Mouse (Mus musculus) liver, embryonic 16.5 days (tissue): Measurements from ENCODE around the gene Fmnl3. TPM values are rescaled to one million over a fixed set of nuclear protein-coding genes. Genes with fewer than 3 reads are reported as not detected.

Source experiments
- ATAC-seq: fragments of 200-750 bp; cut with Nextera tagmentation; 2 replicates; pipeline ENCODE4 v1.8.0; 2017; ENCODE audit warnings: low read depth, mild to moderate bottlenecking, moderate number of reproducible peaks, moderate library complexity
- H3K27ac ChIP-seq: fragments of 300-500 bp; sonication (generic); 2 replicates; pipeline ENCODE4 v1.5.1; 2014; ENCODE audit warnings: mild to moderate bottlenecking, low read length
- H3K27me3 ChIP-seq: fragments of 300-500 bp; sonication (generic); 2 replicates; pipeline ENCODE4 v1.6.1; 2014; ENCODE audit warnings: low read depth, low read length, mixed read lengths; ENCODE audit not compliant: control insufficient read depth, insufficient read depth
- H3K36me3 ChIP-seq: fragments of 300-500 bp; sonication (generic); 2 replicates; pipeline ENCODE4 v1.6.1; 2014; ENCODE audit warnings: mild to moderate bottlenecking; ENCODE audit not compliant: control insufficient read depth, insufficient read depth
- H3K4me1 ChIP-seq: fragments of 300-500 bp; sonication (generic); 2 replicates; pipeline ENCODE4 v1.6.1; 2014; ENCODE audit warnings: low read depth, low read length, mixed read lengths; ENCODE audit not compliant: control insufficient read depth
- H3K4me2 ChIP-seq: fragments of 300-500 bp; sonication (generic); 2 replicates; pipeline ENCODE4 v1.6.1; 2014; ENCODE audit warnings: low read depth, low read length, mixed read lengths
- H3K4me3 ChIP-seq: fragments of 300-500 bp; sonication (generic); 2 replicates; pipeline ENCODE4 v1.5.1; 2014; ENCODE audit warnings: low read depth, mild to moderate bottlenecking, low read length
- H3K9ac ChIP-seq: fragments of 300-500 bp; sonication (generic); 2 replicates; pipeline ENCODE4 v1.6.1; 2014; ENCODE audit warnings: low read depth, low read length
- H3K9me3 ChIP-seq: fragments of 300-500 bp; sonication (generic); replicated peaks from 2 replicates; pipeline ENCODE4 v1.6.1; 2016; ENCODE audit warnings: low read length; ENCODE audit not compliant: control insufficient read depth
- WGBS: fragments of 180-500 bp; shearing (Covaris S2); extraction: QIAGEN DNeasy Blood & Tissue Kit; methylation state at CpG from one replicate; pipeline ENCODE4 v1.1.7; 2014; ENCODE audit not compliant: insufficient replicate concordance; 5-methylcytosine and 5-hydroxymethylcytosine counted together
- polyA plus RNA-seq: library from polyadenylated mRNA; unstranded; fragments of >200 nt; fragmentation: Nextera tagmentation; extraction: Ambion mirVana; gene quantifications from 2 replicates; pipeline ENCODE4 v1.2.1, GENCODE M21; 2015

Fmnl3 gene
- polyA plus RNA-seq: 2.9 and 3.0 TPM in 2 replicates

DNA sequence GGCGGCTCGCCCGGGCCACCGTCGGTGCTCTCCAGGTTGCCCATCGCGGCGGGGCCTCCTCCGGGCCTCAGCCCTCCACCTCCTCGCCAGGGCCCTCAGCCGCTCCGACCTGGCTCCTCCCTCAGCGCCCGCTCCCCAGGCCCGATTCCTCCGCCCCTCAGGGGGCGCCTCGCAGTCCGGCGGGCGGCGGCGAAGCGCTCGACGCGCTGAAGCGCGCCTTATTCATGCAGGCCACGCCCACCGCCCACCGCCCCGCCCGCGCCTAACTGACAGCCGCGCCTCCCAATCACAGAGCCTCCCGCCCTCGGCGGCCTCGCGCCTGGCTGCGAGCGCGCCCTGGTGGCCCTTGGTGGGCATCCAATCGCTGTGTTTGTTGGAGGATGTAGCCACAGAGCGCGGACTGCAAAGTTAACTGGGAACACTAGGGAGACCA lies at the start of gene Fmnl3:
Gene Fmnl3, minus strand, starts transcription at position 224 of the 433 bp plus-strand sequence.
- Histone ChIP-seq H3K36me3 (no peaks in the 10 kb centered on the region), H3K4me1 (peaks cover 10% of the 10 kb centered on the region), H3K4me2 (peak within 1 kb of the TSS; percentile 63), H3K9me3 (no peaks in the 10 kb centered on the region), H3K9ac (peak within 1 kb of the TSS; percentile 62), H3K4me3 (peak within 1 kb of the TSS; percentile 61), H3K27ac (peak within 1 kb of the TSS; percentile 15), H3K27me3 (peaks cover 20% of the 10 kb centered on the region)
- WGBS: under 1% methylated on average over 39 of the region's 48 CpGs
- ATAC-seq: peak; percentile 88

GRCm38 (mm10) chr15:99417692-99418271 lies 47.5 kb upstream of the Fmnl3 start:
- Histone ChIP-seq H3K4me3 (no peak overlapping the region), H3K4me2 (no peak overlapping the region), H3K9me3 (no peaks in the 10 kb centered on the region), H3K36me3 (no peaks in the 10 kb centered on the region), H3K27ac (no peak overlapping the region), H3K27me3 (no peaks in the 10 kb centered on the region), H3K4me1 (peaks cover 15% of the 10 kb centered on the region), H3K9ac (no peak overlapping the region)
- ATAC-seq: no peak
- WGBS: 26% methylated on average over 17 of the region's 17 CpGs

DNA sequence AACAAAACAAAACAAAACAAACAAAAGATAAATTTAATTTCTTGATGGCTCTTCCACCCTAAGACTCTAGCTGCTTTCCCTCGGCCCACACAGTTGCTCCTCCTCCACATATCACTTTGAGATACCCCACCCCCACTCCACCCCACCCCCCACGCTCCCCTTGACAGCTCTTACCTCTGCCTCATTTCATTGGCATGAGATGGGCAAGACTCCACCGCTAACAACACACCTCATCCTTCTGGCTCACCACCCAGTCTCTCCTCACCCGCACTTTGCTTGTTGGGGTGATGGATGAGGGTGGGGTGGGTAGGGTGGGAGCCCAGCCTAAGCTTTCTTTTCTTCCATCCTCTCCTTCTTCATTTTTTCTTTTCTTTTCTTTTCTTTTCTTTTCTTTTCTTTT lies 46.7 kb upstream of the Fmnl3 start:
- Histone ChIP-seq H3K4me1 (peaks cover 15% of the 10 kb centered on the region), H3K27me3 (no peaks in the 10 kb centered on the region), H3K4me2 (peak overlapping the region; percentile 5; the same call in 1 of the 2 replicates), H3K27ac (no peak overlapping the region), H3K36me3 (no peaks in the 10 kb centered on the region), H3K9me3 (no peaks in the 10 kb centered on the region), H3K4me3 (no peak overlapping the region), H3K9ac (no peak overlapping the region)
- 24% methylated on average over 4 of the region's 4 CpGs for WGBS
- no peak for ATAC-seq

GRCm38 (mm10) chr15:99416348-99416882 lies 46.1 kb upstream of the Fmnl3 start:
- no peaks in the 10 kb centered on the region for H3K27me3 ChIP-seq
- peaks cover 15% of the 10 kb centered on the region for H3K4me1 ChIP-seq
- H3K4me3 ChIP-seq: no peak overlapping the region
- H3K36me3 ChIP-seq: no peaks in the 10 kb centered on the region
- WGBS: 12% methylated on average over 13 of the region's 13 CpGs
- peak; percentile 22; the same call in 1 of the 2 replicates for ATAC-seq
- H3K9me3 ChIP-seq: no peaks in the 10 kb centered on the region
- no peak overlapping the region for H3K27ac ChIP-seq
- H3K4me2 ChIP-seq: peak overlapping the region; percentile 28
- H3K9ac ChIP-seq: no peak overlapping the region

GRCm38 (mm10) chr15:99415793-99416192 lies 45.5 kb upstream of the Fmnl3 start:
- peaks cover 13% of the 10 kb centered on the region for H3K4me1 ChIP-seq
- ATAC-seq: no peak
- H3K27me3 ChIP-seq: no peaks in the 10 kb centered on the region
- H3K27ac ChIP-seq: no peak overlapping the region
- no peaks in the 10 kb centered on the region for H3K36me3 ChIP-seq
- WGBS: 10% methylated on average over 2 of the region's 2 CpGs
- H3K9me3 ChIP-seq: no peaks in the 10 kb centered on the region
- H3K4me2 ChIP-seq: peak overlapping the region; percentile 28
- no peak overlapping the region for H3K9ac ChIP-seq
- H3K4me3 ChIP-seq: no peak overlapping the region

DNA sequence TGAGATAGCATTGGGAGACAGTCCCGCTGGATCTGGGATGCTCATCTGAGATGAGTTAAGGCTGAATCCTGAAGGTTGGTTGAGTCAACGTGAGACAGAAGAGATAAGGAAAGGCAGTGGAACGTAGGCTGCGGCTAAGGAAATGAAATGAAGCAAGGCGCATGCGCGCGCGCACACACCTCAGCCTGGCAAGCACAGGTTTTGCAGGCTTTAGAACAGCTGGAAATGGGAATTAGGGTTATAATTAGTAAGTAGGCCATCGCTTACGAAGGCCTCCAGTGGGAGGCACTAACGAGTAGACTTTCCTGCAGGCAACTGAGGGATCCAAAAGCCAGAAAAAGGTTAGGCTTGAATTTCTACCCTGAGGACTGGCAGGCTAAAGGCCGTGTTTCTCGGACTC lies 41.5 kb upstream of the Fmnl3 start:
- H3K27ac ChIP-seq: no peak overlapping the region
- 55% methylated on average over 14 of the region's 14 CpGs for WGBS
- H3K4me2 ChIP-seq: no peak overlapping the region
- H3K36me3 ChIP-seq: peaks cover 27% of the 10 kb centered on the region
- H3K9me3 ChIP-seq: no peaks in the 10 kb centered on the region
- no peaks in the 10 kb centered on the region for H3K27me3 ChIP-seq
- no peak overlapping the region for H3K9ac ChIP-seq
- peaks cover 6% of the 10 kb centered on the region for H3K4me1 ChIP-seq
- ATAC-seq: no peak
- no peak overlapping the region for H3K4me3 ChIP-seq

DNA sequence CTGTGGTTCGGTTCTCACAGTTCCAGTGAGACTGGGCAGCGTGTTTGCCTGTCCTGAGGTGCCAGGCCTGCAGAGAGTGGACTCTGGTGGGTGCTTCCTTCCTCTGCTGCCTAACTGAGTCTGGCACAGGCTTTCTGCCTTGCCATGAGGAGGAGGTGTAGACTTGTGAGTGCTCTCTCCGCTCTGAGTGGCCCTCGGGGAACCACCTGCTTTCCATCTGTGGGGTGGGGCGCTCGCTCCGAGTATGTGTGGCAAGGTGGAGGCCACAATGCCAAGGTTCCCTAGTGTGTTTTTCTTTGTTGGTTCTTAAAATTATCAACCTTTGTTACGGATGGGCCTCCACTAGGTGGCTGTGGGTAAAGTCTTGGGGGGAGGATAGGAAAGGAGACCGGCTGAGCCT lies 38.6 kb upstream of the Fmnl3 start:
- Histone ChIP-seq H3K27ac (no peak overlapping the region), H3K9me3 (no peaks in the 10 kb centered on the region), H3K27me3 (no peaks in the 10 kb centered on the region), H3K4me2 (no peak overlapping the region), H3K4me3 (no peak overlapping the region), H3K9ac (no peak overlapping the region), H3K36me3 (peaks cover 55% of the 10 kb centered on the region), H3K4me1 (no peaks in the 10 kb centered on the region)
- no peak for ATAC-seq
- whole genome bisulfite sequencing: 88% methylated on average over 9 of the region's 9 CpGs

DNA sequence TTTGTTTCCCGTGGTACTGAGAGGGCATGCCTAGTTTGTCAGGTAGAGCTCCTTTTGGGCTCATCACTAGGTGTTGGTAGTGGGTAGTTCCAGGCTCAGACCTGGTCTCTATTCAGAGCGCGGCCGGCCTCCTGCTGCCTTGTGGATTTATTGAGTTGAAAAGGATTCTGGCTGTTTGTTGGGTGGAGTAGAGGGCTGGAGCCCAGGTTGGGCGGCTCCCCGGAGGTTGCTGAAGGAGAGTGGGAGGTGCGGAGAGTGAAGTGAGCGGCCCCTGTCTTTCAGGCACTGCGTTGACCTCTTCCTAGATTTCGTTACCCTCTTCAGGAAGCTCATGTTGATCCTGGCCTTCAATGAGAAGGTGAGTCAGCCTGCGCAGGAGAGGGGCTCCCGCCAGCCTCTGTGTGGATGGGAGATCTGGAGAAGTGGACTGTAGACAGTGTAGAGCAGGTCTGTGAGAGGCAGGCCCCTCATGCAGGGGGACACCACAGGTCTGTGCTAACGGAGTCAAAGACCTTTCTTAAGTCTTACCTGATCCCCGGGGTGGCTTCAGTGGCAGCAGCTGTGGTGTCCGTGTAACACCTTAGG lies 36.8 kb upstream of the Fmnl3 start:
- Histone ChIP-seq H3K4me2 (no peak overlapping the region), H3K27me3 (no peaks in the 10 kb centered on the region), H3K9me3 (no peaks in the 10 kb centered on the region), H3K9ac (no peak overlapping the region), H3K36me3 (peaks cover 61% of the 10 kb centered on the region), H3K4me3 (no peak overlapping the region), H3K27ac (no peak overlapping the region), H3K4me1 (peaks cover 5% of the 10 kb centered on the region)
- ATAC-seq: no peak
- 87% methylated on average over 15 of the region's 15 CpGs for WGBS

GRCm38 (mm10) chr15:99405150-99405549 lies 34.9 kb upstream of the Fmnl3 start:
- Histone ChIP-seq H3K4me2 (no peak overlapping the region), H3K9ac (no peak overlapping the region), H3K27me3 (no peaks in the 10 kb centered on the region), H3K4me3 (no peak overlapping the region), H3K4me1 (peaks cover 13% of the 10 kb centered on the region), H3K9me3 (no peaks in the 10 kb centered on the region), H3K27ac (no peak overlapping the region), H3K36me3 (peaks cover 65% of the 10 kb centered on the region)
- ATAC-seq: no peak
- WGBS: 89% methylated on average over 9 of the region's 9 CpGs
